Mouse (Mus musculus) forebrain, embryonic 14.5 days (tissue): ENCODE measurements around the gene Desi1. TPM values are rescaled to one million over a fixed set of nuclear protein-coding genes. Genes with fewer than 3 reads are reported as not detected.
A peak's percentile ranks its signal among the peaks of the same experiment; 100 is the strongest.

Source experiments
- ATAC-seq: fragments of 200-750 bp; cut with Nextera tagmentation; 2 replicates; pipeline ENCODE4 v1.8.0; 2017; ENCODE audit warnings: mild to moderate bottlenecking, moderate library complexity
- DNase-seq: peaks from one replicate; pipeline ENCODE4 v3.0.0-alpha.2; 2015; ENCODE audit warnings: low spot score
- H3K27ac ChIP-seq: fragments of 300-500 bp; sonication (generic); 2 replicates; pipeline ENCODE4 v1.5.1; 2014; ENCODE audit warnings: low read depth, mild to moderate bottlenecking, control low read depth, low read length, moderate library complexity
- H3K27me3 ChIP-seq: fragments of 300-500 bp; sonication (generic); replicated peaks from 2 replicates; pipeline ENCODE4 v1.6.1; 2014; ENCODE audit warnings: low read length, control low read depth, mixed read lengths; ENCODE audit not compliant: control insufficient read depth, insufficient read depth
- H3K36me3 ChIP-seq: fragments of 300-500 bp; sonication (generic); 2 replicates; pipeline ENCODE4 v1.6.1; 2014; ENCODE audit warnings: low read length, control low read depth; ENCODE audit not compliant: control insufficient read depth, insufficient read depth
- H3K4me1 ChIP-seq: fragments of 300-500 bp; sonication (generic); 2 replicates; pipeline ENCODE4 v1.6.1; 2014; ENCODE audit warnings: antibody characterized with exemption, low read length, control low read depth; ENCODE audit not compliant: control insufficient read depth, insufficient read depth
- H3K4me2 ChIP-seq: fragments of 300-500 bp; sonication (generic); 2 replicates; pipeline ENCODE4 v1.6.1; 2014; ENCODE audit warnings: mild to moderate bottlenecking, control low read depth, low read length
- H3K4me3 ChIP-seq: fragments of 300-500 bp; sonication (generic); 2 replicates; pipeline ENCODE4 v1.5.1; 2014; ENCODE audit warnings: low read depth, low read length, control low read depth
- H3K9ac ChIP-seq: fragments of 300-500 bp; sonication (generic); 2 replicates; pipeline ENCODE4 v1.6.1; 2014; ENCODE audit warnings: mild to moderate bottlenecking, low read length, control low read depth, moderate library complexity
- H3K9me3 ChIP-seq: fragments of 300-500 bp; sonication (generic); replicated peaks from 2 replicates; pipeline ENCODE4 v1.6.1; 2016; ENCODE audit warnings: low read length, control low read depth, mixed read lengths; ENCODE audit not compliant: control insufficient read depth
- WGBS: fragments of 180-500 bp; shearing (Covaris S2); extraction: QIAGEN DNeasy Blood & Tissue Kit; methylation state at CpG from one replicate; pipeline ENCODE4 v1.1.7; 2014; 5-methylcytosine and 5-hydroxymethylcytosine counted together
- polyA plus RNA-seq: library from polyadenylated mRNA; unstranded; fragments of >200 nt; fragmentation: Nextera tagmentation; extraction: Ambion mirVana; gene quantifications from 2 replicates; pipeline ENCODE4 v1.2.1, GENCODE M21; 2014

The Desi1 gene
- 33.4 and 39.5 TPM in 2 replicates for polyA plus RNA-seq

DNA sequence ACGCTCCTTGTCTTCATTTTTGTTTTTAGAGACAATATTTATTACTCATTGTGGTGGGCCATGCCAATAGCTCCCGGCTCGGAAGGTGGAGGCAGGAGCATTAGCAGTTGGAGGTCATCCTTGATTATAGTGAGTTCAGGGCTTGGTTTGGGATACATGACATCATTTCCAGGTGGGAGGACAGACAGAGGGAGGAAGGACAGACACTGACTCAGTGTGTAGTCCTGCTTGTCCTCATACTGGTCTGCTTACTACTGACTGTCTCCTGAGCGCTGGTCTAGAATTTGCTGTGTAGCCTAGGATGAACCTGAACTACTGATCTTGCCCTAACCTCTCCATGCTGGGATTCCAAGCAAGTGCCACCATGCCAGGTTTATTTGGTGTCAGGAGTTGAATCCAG, at the start of gene Desi1:
Desi1 (minus strand) TSS at position 101 of the 400 bp plus-strand sequence.
- no peak for DNase-seq
- no peaks in the 10 kb centered on the region for H3K4me1 ChIP-seq
- H3K27me3 ChIP-seq: no peaks in the 10 kb centered on the region
- H3K4me3 ChIP-seq: no peak within 1 kb of the TSS
- no peak within 1 kb of the TSS for H3K27ac ChIP-seq
- no peak within 1 kb of the TSS for H3K9ac ChIP-seq
- ATAC-seq: no peak
- no peaks in the 10 kb centered on the region for H3K9me3 ChIP-seq
- no peak within 1 kb of the TSS for H3K4me2 ChIP-seq
- 95% methylated on average over 4 of the region's 4 CpGs for WGBS
- peaks cover 74% of the 10 kb centered on the region for H3K36me3 ChIP-seq

DNA sequence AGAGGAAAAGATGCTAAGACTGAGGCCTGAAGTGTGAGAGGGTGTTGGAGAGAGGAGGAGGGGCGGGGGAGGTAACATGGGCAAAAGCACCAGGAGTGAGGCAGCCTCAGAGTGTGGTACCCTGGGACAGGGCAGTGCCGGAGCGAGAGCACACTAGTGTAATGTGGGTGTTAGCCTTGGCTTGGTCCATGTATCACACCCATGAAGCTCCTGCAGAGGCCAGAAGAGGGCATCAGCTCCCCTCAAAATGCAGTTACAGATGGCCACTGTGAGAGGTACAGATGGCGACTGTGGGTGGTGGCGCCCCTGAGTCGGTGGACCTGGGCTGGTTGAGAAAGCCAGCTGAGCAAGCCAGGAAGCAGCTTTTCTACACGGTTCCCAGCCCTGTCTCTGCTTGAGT, 47.5 kb upstream of the Desi1 start:
- 30% methylated on average over 7 of the region's 7 CpGs for WGBS
- peak; percentile 68 for DNase-seq
- Histone ChIP-seq H3K9ac (no peak overlapping the region), H3K4me1 (no peaks in the 10 kb centered on the region), H3K27me3 (no peaks in the 10 kb centered on the region), H3K4me3 (no peak overlapping the region), H3K36me3 (no peaks in the 10 kb centered on the region), H3K9me3 (no peaks in the 10 kb centered on the region), H3K4me2 (no peak overlapping the region), H3K27ac (no peak overlapping the region)
- ATAC-seq: peak; percentile 48; the same call in 1 of the 2 replicates

DNA sequence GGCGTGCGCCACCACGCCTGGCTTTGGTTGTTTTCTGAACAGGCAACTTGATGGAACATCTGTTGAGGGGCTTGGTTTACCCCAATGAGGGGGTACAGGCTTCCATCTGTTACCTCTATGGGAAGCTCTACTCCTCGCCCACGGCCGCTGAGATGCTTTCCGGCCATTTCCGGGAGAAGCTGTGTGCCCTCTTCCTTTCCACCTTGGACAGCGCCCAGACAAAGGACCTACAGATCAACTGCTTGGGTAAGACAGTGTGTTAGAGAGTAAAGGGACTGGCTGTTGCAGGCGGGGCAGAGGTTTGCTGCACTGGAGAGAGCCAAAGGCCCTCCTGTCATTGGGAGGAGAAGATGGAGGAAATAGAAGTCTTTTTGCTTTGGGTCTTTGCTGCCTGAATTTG, 46.2 kb upstream of the Desi1 start:
- DNase-seq (no peak), ATAC-seq (no peak)
- Histone ChIP-seq H3K9ac (no peak overlapping the region), H3K9me3 (no peaks in the 10 kb centered on the region), H3K4me2 (no peak overlapping the region), H3K4me1 (no peaks in the 10 kb centered on the region), H3K27ac (no peak overlapping the region), H3K4me3 (no peak overlapping the region), H3K36me3 (no peaks in the 10 kb centered on the region), H3K27me3 (no peaks in the 10 kb centered on the region)
- 65% methylated on average over 10 of the region's 10 CpGs for WGBS

DNA sequence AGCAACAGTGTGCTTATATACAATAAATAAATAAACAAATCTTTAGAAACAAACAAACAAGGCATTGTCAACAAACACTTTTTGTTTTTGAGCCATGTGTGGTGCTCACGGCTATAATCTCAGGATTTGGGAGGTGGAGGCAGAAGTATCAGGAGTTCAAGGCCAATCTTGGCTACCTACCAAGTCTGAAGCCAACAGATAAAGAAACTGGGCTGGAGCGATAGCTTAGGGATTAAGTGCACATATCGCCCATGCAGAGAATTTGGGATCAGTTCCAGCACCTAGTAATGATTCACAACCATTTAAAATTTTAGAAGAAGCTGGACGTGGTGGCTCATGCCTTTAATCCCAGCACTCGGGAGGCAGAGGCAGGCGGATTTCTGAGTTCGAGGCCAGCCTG, 39.8 kb upstream of the Desi1 start:
- 88% methylated on average over 7 of the region's 7 CpGs for WGBS
- no peak overlapping the region for H3K4me2 ChIP-seq
- no peak overlapping the region for H3K4me3 ChIP-seq
- peaks cover 9% of the 10 kb centered on the region for H3K27me3 ChIP-seq
- H3K9me3 ChIP-seq: no peaks in the 10 kb centered on the region
- no peak overlapping the region for H3K9ac ChIP-seq
- H3K4me1 ChIP-seq: no peaks in the 10 kb centered on the region
- no peak overlapping the region for H3K27ac ChIP-seq
- no peaks in the 10 kb centered on the region for H3K36me3 ChIP-seq
- DNase-seq: no peak
- no peak for ATAC-seq

DNA sequence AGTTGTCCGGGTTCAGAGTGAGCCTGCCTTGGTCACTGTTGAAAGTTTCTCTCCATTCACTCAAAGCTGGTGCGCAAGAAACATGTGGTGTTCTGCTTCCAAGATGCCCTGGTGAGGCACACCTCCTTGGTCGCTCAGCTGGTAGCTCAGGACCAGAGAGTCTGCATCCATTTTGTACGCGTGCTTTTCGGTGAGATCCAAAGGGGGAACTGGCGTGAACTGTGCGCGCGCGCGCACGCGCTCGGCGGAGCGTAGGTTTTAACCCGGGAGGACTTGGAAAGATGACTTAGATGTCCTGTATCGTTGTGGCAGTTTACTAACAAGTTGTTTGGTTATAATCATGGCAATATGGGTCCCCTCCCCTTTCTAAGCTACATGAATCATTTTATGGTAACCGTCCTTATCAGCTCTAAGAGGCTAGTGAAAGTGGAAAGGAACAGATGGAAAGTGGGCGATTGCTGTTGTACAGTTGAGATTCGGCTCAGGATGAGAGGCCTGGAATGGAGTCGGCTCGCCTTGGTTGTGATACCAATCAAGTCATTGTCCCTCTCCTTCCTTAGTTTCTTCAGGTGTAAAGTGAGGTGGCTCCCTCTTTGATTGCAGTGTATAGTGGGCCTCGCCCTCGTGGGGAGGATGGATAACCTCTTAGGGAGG, 38.3 kb upstream of the Desi1 start:
- Histone ChIP-seq H3K9ac (no peak overlapping the region), H3K9me3 (no peaks in the 10 kb centered on the region), H3K27me3 (peaks cover 9% of the 10 kb centered on the region), H3K27ac (no peak overlapping the region), H3K36me3 (no peaks in the 10 kb centered on the region), H3K4me3 (no peak overlapping the region), H3K4me2 (no peak overlapping the region), H3K4me1 (no peaks in the 10 kb centered on the region)
- 91% methylated on average over 26 of the region's 26 CpGs for WGBS
- no peak for ATAC-seq
- DNase-seq: no peak

DNA sequence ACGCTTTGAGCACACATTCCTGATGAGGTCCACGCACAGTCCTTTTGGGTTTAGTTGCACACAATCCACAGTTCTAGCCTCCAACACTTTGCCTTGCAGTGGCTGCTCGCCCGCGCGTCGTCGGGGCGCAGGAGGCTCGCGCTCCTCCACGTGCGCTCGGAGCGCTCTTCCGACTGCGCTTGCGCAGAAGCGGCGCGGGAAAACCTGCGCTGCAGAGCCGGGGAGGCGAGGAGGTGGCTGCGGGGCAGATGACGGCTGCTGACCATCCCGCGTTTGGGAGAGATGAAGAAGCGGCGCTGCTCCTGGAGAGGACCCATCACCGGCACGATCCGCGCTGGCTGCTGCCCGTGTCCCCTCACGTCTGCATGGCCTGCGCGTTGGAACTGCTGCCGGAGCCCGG, 36.2 kb upstream of the Desi1 start, which contains the start of gene Mei1:
Mei1 (plus strand) TSS at position 99 of the 400 bp plus-strand sequence.
- Histone ChIP-seq H3K4me2 (peak within 1 kb of the TSS; percentile 28; the same call in 1 of the 2 replicates), H3K36me3 (no peaks in the 10 kb centered on the region), H3K4me3 (no peak within 1 kb of the TSS), H3K9ac (no peak within 1 kb of the TSS), H3K4me1 (no peaks in the 10 kb centered on the region), H3K27ac (no peak within 1 kb of the TSS), H3K27me3 (peaks cover 9% of the 10 kb centered on the region), H3K9me3 (no peaks in the 10 kb centered on the region)
- 27% methylated on average over 40 of the region's 40 CpGs for WGBS
- ATAC-seq (no peak), DNase-seq (peak; percentile 22)

DNA sequence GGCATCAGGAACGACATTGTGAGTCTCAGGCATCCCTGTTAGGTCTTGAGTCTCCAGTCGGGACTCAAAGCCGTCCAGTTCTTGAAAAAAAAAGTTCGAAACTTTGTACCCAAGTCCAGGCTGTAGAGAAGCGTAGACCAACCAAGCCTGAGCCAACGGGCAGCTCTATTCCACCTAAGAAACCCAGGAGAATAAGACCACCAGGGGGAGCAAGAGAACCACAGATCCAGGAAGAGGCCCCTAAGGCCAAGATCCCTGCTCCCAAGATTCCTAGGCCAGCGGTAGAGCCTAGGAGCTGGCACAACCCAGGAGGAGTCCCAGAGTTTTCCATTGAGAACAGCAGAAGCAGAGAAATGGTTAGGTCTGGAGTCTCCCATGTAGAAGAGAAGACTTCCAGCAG, 31.8 kb upstream of the Desi1 start:
- Histone ChIP-seq H3K4me2 (no peak overlapping the region), H3K9me3 (no peaks in the 10 kb centered on the region), H3K9ac (no peak overlapping the region), H3K4me1 (no peaks in the 10 kb centered on the region), H3K4me3 (no peak overlapping the region), H3K27me3 (peaks cover 9% of the 10 kb centered on the region), H3K36me3 (no peaks in the 10 kb centered on the region), H3K27ac (no peak overlapping the region)
- ATAC-seq: no peak
- peak; percentile 90 for DNase-seq
- WGBS: 12% methylated on average over 7 of the region's 7 CpGs

DNA sequence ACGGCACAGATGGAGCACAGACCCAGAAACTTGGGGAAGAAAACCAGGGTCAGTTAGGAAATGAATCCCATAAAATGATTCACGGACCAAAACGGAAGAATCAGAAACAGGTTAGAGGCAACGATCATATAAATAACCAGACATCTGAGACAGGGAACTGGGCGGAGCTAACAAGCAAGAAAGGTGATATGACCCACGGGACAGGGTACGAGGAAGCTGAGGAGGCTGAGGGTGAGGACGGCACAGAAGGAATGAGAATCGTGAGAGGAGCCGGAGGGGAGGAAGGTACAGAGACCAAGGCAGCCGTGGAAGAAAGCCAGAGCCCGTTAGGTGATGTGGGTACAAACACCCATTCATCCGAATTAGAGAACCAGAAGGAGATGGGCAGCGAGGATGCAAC, 30.2 kb upstream of the Desi1 start:
- Histone ChIP-seq H3K27me3 (no peaks in the 10 kb centered on the region), H3K9ac (no peak overlapping the region), H3K4me1 (no peaks in the 10 kb centered on the region), H3K9me3 (no peaks in the 10 kb centered on the region), H3K4me3 (no peak overlapping the region), H3K4me2 (no peak overlapping the region), H3K27ac (no peak overlapping the region), H3K36me3 (no peaks in the 10 kb centered on the region)
- DNase-seq (no peak), ATAC-seq (no peak)
- 67% methylated on average over 14 of the region's 14 CpGs for WGBS

DNA sequence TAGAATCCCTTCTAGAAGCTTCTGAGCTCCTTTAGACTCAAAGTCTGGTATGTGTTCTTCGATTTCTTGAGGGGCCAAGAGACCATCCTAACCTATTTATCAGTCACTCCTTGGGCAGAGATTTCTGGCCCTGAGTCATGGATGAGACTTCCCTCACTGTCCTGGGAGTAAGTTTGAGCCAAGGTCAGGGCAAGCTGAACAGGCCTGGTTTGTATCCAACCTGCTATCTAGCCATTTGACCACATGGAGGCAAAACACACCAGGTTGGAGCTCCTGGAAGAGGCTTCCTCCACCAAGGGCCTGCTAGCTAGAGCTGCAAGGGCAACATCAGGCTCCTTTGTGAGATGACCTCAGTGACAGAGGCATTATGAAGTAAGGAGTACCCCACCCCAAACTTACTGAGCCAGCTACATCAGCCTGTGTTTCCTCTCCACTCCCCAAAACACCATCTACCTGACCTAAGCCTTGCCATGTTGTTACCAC, 25.1 kb upstream of the Desi1 start, which contains the start of gene 4930407I10Rik:
4930407I10Rik (plus strand) TSS at position 433 of the 483 bp plus-strand sequence.
- WGBS: 88% methylated on average over 1 of the region's 1 CpGs
- H3K4me2 ChIP-seq: no peak within 1 kb of the TSS
- ATAC-seq: no peak

More for the DNA sequence above, 25.1 kb upstream of the Desi1 start, which contains the start of gene 4930407I10Rik:
- H3K4me3 ChIP-seq: no peak within 1 kb of the TSS
- no peaks in the 10 kb centered on the region for H3K27me3 ChIP-seq
- H3K4me1 ChIP-seq: no peaks in the 10 kb centered on the region
- no peaks in the 10 kb centered on the region for H3K9me3 ChIP-seq
- no peak within 1 kb of the TSS for H3K9ac ChIP-seq
- no peaks in the 10 kb centered on the region for H3K36me3 ChIP-seq
- no peak within 1 kb of the TSS for H3K27ac ChIP-seq
- DNase-seq: no peak
